Mouse (Mus musculus) myocyte (in vitro differentiated cells): Measurements from ENCODE around the gene Guca1a. TPM values are rescaled to one million over a fixed set of nuclear protein-coding genes. Genes with fewer than 3 reads are reported as not detected.

Experiments used
- H3K27me3 ChIP-seq: one replicate; pipeline ENCODE4 v1.6.1; 2011; ENCODE audit not compliant: control insufficient read depth, insufficient read depth, insufficient read length
- H3K36me3 ChIP-seq: one replicate; pipeline ENCODE4 v1.6.1; 2011; ENCODE audit not compliant: control insufficient read depth, insufficient read depth
- H3K4me2 ChIP-seq: one replicate; pipeline ENCODE4 v1.6.1; 2011; ENCODE audit warnings: low read depth, control low read depth
- H3K4me3 ChIP-seq: one replicate; pipeline ENCODE4 v1.5.1; 2011; ENCODE audit warnings: mild to moderate bottlenecking, control low read depth, moderate library complexity
- H3K79me2 ChIP-seq: one replicate; pipeline ENCODE4 v1.6.1; 2011; ENCODE audit not compliant: control insufficient read depth, insufficient read depth
- H3ac ChIP-seq: one replicate; pipeline ENCODE4 v1.6.1; 2011; ENCODE audit not compliant: control insufficient read depth, insufficient read length
- CEBPB ChIP-seq: IDR thresholded peaks from 2 replicates; pipeline ENCODE4 v1.6.1; 2011; ENCODE audit warnings: mild to moderate bottlenecking, moderate library complexity; ENCODE audit not compliant: poor library complexity, insufficient read depth, severe bottlenecking
- MAX ChIP-seq: IDR thresholded peaks from one replicate; pipeline ENCODE4 v1.6.1; 2011; ENCODE audit warnings: low read depth, mild to moderate bottlenecking, control low read depth
- MYOD1 ChIP-seq, 3 experiments: IDR thresholded peaks; one replicate each; pipeline ENCODE4 v1.6.1; 2011; ENCODE audit warnings: control low read depth in 2 of 3, low read depth in 2 of 3, mild to moderate bottlenecking in 2 of 3, moderate library complexity in 1 of 3; ENCODE audit not compliant: insufficient read length in 2 of 3, control insufficient read depth in 1 of 3
- MYOG ChIP-seq, 3 experiments: IDR thresholded peaks; one replicate each; pipeline ENCODE4 v1.6.1; 2011; ENCODE audit warnings: control low read depth in 2 of 3, low read depth in 2 of 3, mild to moderate bottlenecking in 2 of 3; ENCODE audit not compliant: insufficient read length in 2 of 3, control insufficient read depth in 1 of 3, insufficient read depth in 1 of 3
- POLR2A ChIP-seq: IDR thresholded peaks from one replicate; pipeline ENCODE4 v1.6.1; 2011; ENCODE audit warnings: low read depth, mild to moderate bottlenecking, control low read depth, moderate library complexity; ENCODE audit not compliant: insufficient read length
- POLR2AphosphoS2 ChIP-seq: IDR thresholded peaks from one replicate; pipeline ENCODE4 v1.6.1; 2011; ENCODE audit warnings: low read depth, control low read depth; ENCODE audit not compliant: insufficient read length
- REST ChIP-seq: IDR thresholded peaks from one replicate; pipeline ENCODE4 v1.6.1; 2011; ENCODE audit warnings: mild to moderate bottlenecking, control low read depth, moderate library complexity; ENCODE audit not compliant: insufficient read depth, insufficient read length
- TCF12 ChIP-seq: IDR thresholded peaks from one replicate; pipeline ENCODE4 v1.6.1; 2011; ENCODE audit warnings: mild to moderate bottlenecking, control low read depth; ENCODE audit not compliant: poor library complexity, insufficient read depth, severe bottlenecking
- TCF3 ChIP-seq: IDR thresholded peaks from one replicate; pipeline ENCODE4 v1.6.1; 2011; ENCODE audit warnings: low read depth, control low read depth; ENCODE audit not compliant: insufficient read length
- USF1 ChIP-seq: IDR thresholded peaks from one replicate; pipeline ENCODE4 v1.6.1; 2011; ENCODE audit warnings: low read depth, mild to moderate bottlenecking, control low read depth, moderate library complexity
- polyA plus RNA-seq: library from polyadenylated mRNA; unstranded; fragments of >200 nt; fragmentation: generic; extraction: Trizol; gene quantifications from one replicate; pipeline ENCODE4 v1.2.1, GENCODE M21; 2012; ENCODE audit warnings: missing spikeins

Gene Guca1a
- polyA plus RNA-seq, 1 experiment: 1.2 TPM

GRCm38 (mm10) chr17:47359964-47360363, 40.4 kb downstream of the Guca1a start:
- Histone ChIP-seq H3K27me3 (no peaks in the 10 kb centered on the region), H3K36me3 (peaks cover 3% of the 10 kb centered on the region), H3K79me2 (no peaks in the 10 kb centered on the region), H3K4me3 (no peak overlapping the region), H3K4me2 (no peak overlapping the region), H3ac (no peak overlapping the region)
- TF ChIP-seq TCF12: no peak
- TF ChIP-seq CEBPB: no peak
- no peak for TF ChIP-seq MAX
- no peak for TF ChIP-seq POLR2AphosphoS2
- no peak for TF ChIP-seq USF1

GRCm38 (mm10) chr17:47349721-47350319, 50.6 kb downstream of the Guca1a start:
- H3K4me3 ChIP-seq: no peak overlapping the region
- H3K36me3 ChIP-seq: peaks cover 14% of the 10 kb centered on the region

More at GRCm38 (mm10) chr17:47349721-47350319, 50.6 kb downstream of the Guca1a start:
- H3K79me2 ChIP-seq: no peaks in the 10 kb centered on the region
- TF ChIP-seq MYOD1 (IDR thresholded peaks at IDR 0.05; ENCODE audit: control insufficient read depth in 1 of 3, insufficient read length in 2 of 3, low read depth in 2 of 3): no peak
- TF ChIP-seq POLR2A: no peak
- no peak for TF ChIP-seq TCF3
- TF ChIP-seq REST: no peak
- TF ChIP-seq MYOG (IDR thresholded peaks at IDR 0.05; ENCODE audit: control insufficient read depth in 1 of 3, insufficient read depth in 1 of 3, insufficient read length in 2 of 3, low read depth in 2 of 3): no peak
- no peak for TF ChIP-seq CEBPB
- TF ChIP-seq TCF12: no peak
- TF ChIP-seq USF1: no peak
- no peak overlapping the region for H3K4me2 ChIP-seq
- no peaks in the 10 kb centered on the region for H3K27me3 ChIP-seq
- no peak overlapping the region for H3ac ChIP-seq

Other genes starting within 250 kb of the Guca1a start
- 97.9 TPM for gene Mrps10, start 31.7 kb downstream of the Guca1a start, polyA plus RNA-seq
- gene Guca1b, start 15.2 kb downstream of the Guca1a start, polyA plus RNA-seq: 0.20 TPM
- gene AI661453, start 36.0 kb upstream of the Guca1a start, polyA plus RNA-seq: 0.08 TPM
- not detected for gene 1700001C19Rik, start 36.8 kb upstream of the Guca1a start, polyA plus RNA-seq
- gene Taf8, start 101.7 kb upstream of the Guca1a start, polyA plus RNA-seq: 13.4 TPM
- gene Ccnd3, start 104.5 kb upstream of the Guca1a start, polyA plus RNA-seq: 858 TPM
- 41.0 TPM for gene Bysl, start 210.9 kb upstream of the Guca1a start, polyA plus RNA-seq
- 33.4 TPM for gene Med20, start 211.0 kb upstream of the Guca1a start, polyA plus RNA-seq
- 1.5 TPM for gene Gm20517, start 211.0 kb upstream of the Guca1a start, polyA plus RNA-seq
- gene Usp49, start 230.1 kb upstream of the Guca1a start, polyA plus RNA-seq: 2.5 TPM